Mouse (Mus musculus): ENCODE data around the gene Art1. TPM values are rescaled to one million over a fixed set of nuclear protein-coding genes. Genes with fewer than 3 reads are reported as not detected.
A peak's percentile ranks its signal among the peaks of the same experiment; 100 is the strongest.

Gene Art1
- polyA plus RNA-seq, 1 experiment from 2014 or later, result 0.70 TPM

GRCm38 (mm10) chr7:102084041-102084696 is 17.4 kb upstream of the Art1 start:
- no peak overlapping the region for H3K4me2 ChIP-seq (ENCODE audit: low read length)
- no peak for TF ChIP-seq CTCF (IDR thresholded peaks at IDR 0.05; ENCODE audit: low read depth)
- H3K27me3 ChIP-seq (ENCODE audit: insufficient read depth, low read length), result no peaks in the 10 kb centered on the region
- H3K27ac ChIP-seq, result no peak overlapping the region
- peaks cover 40% of the 10 kb centered on the region for H3K36me3 ChIP-seq (ENCODE audit: insufficient read depth, low read length)
- no peak overlapping the region for H3K9ac ChIP-seq (ENCODE audit: low read depth, low read length)
- H3K4me1 ChIP-seq (replicated peaks; ENCODE audit: insufficient read depth, low read length), result no peaks in the 10 kb centered on the region
- DNase-seq (ENCODE audit: low spot score), result no peak
- no peak for ATAC-seq (replicated peaks; ENCODE audit: low FRiP score, low read depth)
- WGBS, result 86% methylated on average over 26 of the region's 26 CpGs
- H3K9me3 ChIP-seq (replicated peaks; ENCODE audit: low read length), result no peaks in the 10 kb centered on the region
- H3K4me3 ChIP-seq (replicated peaks; ENCODE audit: low read depth, low read length), result no peak overlapping the region

GRCm38 (mm10) chr7:102087336-102087735 is 14.2 kb upstream of the Art1 start:
- ATAC-seq (replicated peaks; ENCODE audit: low FRiP score, low read depth) (no peak), DNase-seq (ENCODE audit: low spot score) (no peak)
- no peaks in the 10 kb centered on the region for H3K27me3 ChIP-seq (ENCODE audit: insufficient read depth, low read length)
- WGBS, result 81% methylated on average over 4 of the region's 4 CpGs
- H3K9ac ChIP-seq (ENCODE audit: low read depth, low read length), result no peak overlapping the region
- no peak overlapping the region for H3K4me3 ChIP-seq (replicated peaks; ENCODE audit: low read depth, low read length)
- H3K4me1 ChIP-seq (replicated peaks; ENCODE audit: insufficient read depth, low read length), result no peaks in the 10 kb centered on the region
- no peak for TF ChIP-seq CTCF (IDR thresholded peaks at IDR 0.05; ENCODE audit: low read depth)
- no peak overlapping the region for H3K27ac ChIP-seq
- no peak overlapping the region for H3K4me2 ChIP-seq (ENCODE audit: low read length)
- H3K36me3 ChIP-seq (ENCODE audit: insufficient read depth, low read length), result peaks cover 14% of the 10 kb centered on the region; the same call in 1 of the 2 replicates
- H3K9me3 ChIP-seq (replicated peaks; ENCODE audit: low read length), result no peaks in the 10 kb centered on the region

- no peaks in the 10 kb centered on the region for H3K9me3 ChIP-seq (replicated peaks; ENCODE audit: low read length)
- H3K27me3 ChIP-seq (ENCODE audit: insufficient read depth, low read length), result no peaks in the 10 kb centered on the region
- peak overlapping the region; percentile 24 for H3K4me3 ChIP-seq (replicated peaks; ENCODE audit: low read depth, low read length)
- 3% methylated on average over 30 of the region's 30 CpGs for WGBS
- peaks cover 16% of the 10 kb centered on the region; the same call in 1 of the 2 replicates for H3K4me1 ChIP-seq (replicated peaks; ENCODE audit: insufficient read depth, low read length)
- no peak for TF ChIP-seq CTCF (IDR thresholded peaks at IDR 0.05; ENCODE audit: low read depth)
- DNase-seq (ENCODE audit: low spot score) (peak; percentile 88), ATAC-seq (replicated peaks; ENCODE audit: low FRiP score, low read depth) (peak; percentile 79)
- no peaks in the 10 kb centered on the region for H3K36me3 ChIP-seq (ENCODE audit: insufficient read depth, low read length)
- H3K9ac ChIP-seq (ENCODE audit: low read depth, low read length), result peak overlapping the region; percentile 35; the same call in 1 of the 2 replicates
- H3K4me2 ChIP-seq (ENCODE audit: low read length), result peak overlapping the region; percentile 79
- H3K27ac ChIP-seq, result peak overlapping the region; percentile 57
Measured at GRCm38 (mm10) chr7:102099760-102100661, 1.5 kb upstream of the Art1 start.

GRCm38 (mm10) chr7:102100868-102101267 is 675 bp upstream of the Art1 start:
- no peak for ATAC-seq (replicated peaks; ENCODE audit: low FRiP score, low read depth)
- H3K36me3 ChIP-seq (ENCODE audit: insufficient read depth, low read length), result no peaks in the 10 kb centered on the region
- no peak for TF ChIP-seq CTCF (IDR thresholded peaks at IDR 0.05; ENCODE audit: low read depth)
- peak overlapping the region; percentile 79; the same call in 1 of the 2 replicates for H3K4me2 ChIP-seq (ENCODE audit: low read length)
- no peaks in the 10 kb centered on the region for H3K27me3 ChIP-seq (ENCODE audit: insufficient read depth, low read length)
- H3K27ac ChIP-seq, result peak overlapping the region; percentile 57
- H3K9ac ChIP-seq (ENCODE audit: low read depth, low read length), result no peak overlapping the region
- peak; percentile 32 for DNase-seq (ENCODE audit: low spot score)
- H3K9me3 ChIP-seq (replicated peaks; ENCODE audit: low read length), result no peaks in the 10 kb centered on the region
- peaks cover 16% of the 10 kb centered on the region; the same call in 1 of the 2 replicates for H3K4me1 ChIP-seq (replicated peaks; ENCODE audit: insufficient read depth, low read length)
- no peak overlapping the region for H3K4me3 ChIP-seq (replicated peaks; ENCODE audit: low read depth, low read length)
- WGBS, result 27% methylated on average over 5 of the region's 5 CpGs

GRCm38 (mm10) chr7:102102241-102102640 is 698 bp downstream of the Art1 start:
- no peak overlapping the region for H3K9ac ChIP-seq (ENCODE audit: low read depth, low read length)
- WGBS, result 59% methylated on average over 8 of the region's 8 CpGs
- H3K36me3 ChIP-seq (ENCODE audit: insufficient read depth, low read length), result no peaks in the 10 kb centered on the region
- no peak for DNase-seq (ENCODE audit: low spot score)
- H3K4me2 ChIP-seq (ENCODE audit: low read length), result no peak overlapping the region
- H3K27ac ChIP-seq, result no peak overlapping the region
- H3K27me3 ChIP-seq (ENCODE audit: insufficient read depth, low read length), result no peaks in the 10 kb centered on the region
- H3K4me3 ChIP-seq (replicated peaks; ENCODE audit: low read depth, low read length), result no peak overlapping the region
- H3K4me1 ChIP-seq (replicated peaks; ENCODE audit: insufficient read depth, low read length), result peaks cover 16% of the 10 kb centered on the region; the same call in 1 of the 2 replicates
- no peak; the same call in 1 of the 2 replicates for TF ChIP-seq CTCF (IDR thresholded peaks at IDR 0.05; ENCODE audit: low read depth)
- H3K9me3 ChIP-seq (replicated peaks; ENCODE audit: low read length), result no peaks in the 10 kb centered on the region
- no peak for ATAC-seq (replicated peaks; ENCODE audit: low FRiP score, low read depth)

- 35% methylated on average over 6 of the region's 6 CpGs for WGBS
- TF ChIP-seq CTCF (IDR thresholded peaks at IDR 0.05; ENCODE audit: low read depth), result no peak
- no peak overlapping the region for H3K27ac ChIP-seq
- no peaks in the 10 kb centered on the region for H3K36me3 ChIP-seq (ENCODE audit: insufficient read depth, low read length)
- no peaks in the 10 kb centered on the region for H3K9me3 ChIP-seq (replicated peaks; ENCODE audit: low read length)
- H3K4me1 ChIP-seq (replicated peaks; ENCODE audit: insufficient read depth, low read length), result peaks cover 16% of the 10 kb centered on the region; the same call in 1 of the 2 replicates
- no peak overlapping the region for H3K9ac ChIP-seq (ENCODE audit: low read depth, low read length)
- no peak for DNase-seq (ENCODE audit: low spot score)
- no peak overlapping the region for H3K4me2 ChIP-seq (ENCODE audit: low read length)
- no peaks in the 10 kb centered on the region for H3K27me3 ChIP-seq (ENCODE audit: insufficient read depth, low read length)
- ATAC-seq (replicated peaks; ENCODE audit: low FRiP score, low read depth), result no peak
- H3K4me3 ChIP-seq (replicated peaks; ENCODE audit: low read depth, low read length), result no peak overlapping the region
Measured at GRCm38 (mm10) chr7:102102696-102103095, 1.2 kb downstream of the Art1 start.
